Mouse (Mus musculus): ENCODE results near the gene Actl7a.

Actl7a gene

GRCm38 (mm10) chr4:56767861-56768284 is 24.7 kb downstream of the Actl7a start:
- DNase-seq, result peak; percentile 81

- DNase-seq, result peak; percentile 78
These were observed 25.7 kb downstream of the Actl7a start for GRCm38 (mm10) chr4:56768913-56769312.

- DNase-seq, result no peak
These were observed 27.9 kb downstream of the Actl7a start for GRCm38 (mm10) chr4:56771065-56771464.

GRCm38 (mm10) chr4:56791373-56791772 is 48.2 kb downstream of the Actl7a start:
- DNase-seq, result peak; percentile 54
